Mouse (Mus musculus) ES-E14 (cell line): ENCODE measurements around the gene Igfbp1.

Source experiments
- CHD2 ChIP-seq: IDR thresholded peaks from 2 replicates; pipeline ENCODE4 v1.6.1; 2014; ENCODE audit warnings: mild to moderate bottlenecking, low read depth, low read length, inconsistent platforms
- MAFK ChIP-seq: IDR thresholded peaks from 2 replicates; pipeline ENCODE4 v1.6.1; 2014; ENCODE audit warnings: mild to moderate bottlenecking, low read depth, low read length, inconsistent platforms; ENCODE audit not compliant: insufficient read depth
- ZC3H11A ChIP-seq: IDR thresholded peaks from 2 replicates; pipeline ENCODE4 v1.6.1; 2012; ENCODE audit warnings: low read depth, mild to moderate bottlenecking, inconsistent platforms, low read length, borderline replicate concordance
- ZNF384 ChIP-seq: IDR thresholded peaks from 2 replicates; pipeline ENCODE4 v1.6.1; 2012; ENCODE audit warnings: low read depth, low read length, inconsistent platforms

- TF ChIP-seq CHD2 (no peak), MAFK (no peak), ZNF384 (no peak), ZC3H11A (no peak)
Observed at GRCm38 (mm10) chr11:7188469-7188868, 9.1 kb upstream of the Igfbp1 start, which contains the start of gene Gm11985.
